Mouse (Mus musculus) G1E (cell line): ENCODE data around the gene Exosc6.

Source experiments
- CTCF ChIP-seq: IDR thresholded peaks from 2 replicates; pipeline ENCODE4 v1.5.1; 2012; ENCODE audit warnings: low read depth, low read length, inconsistent platforms, mixed read lengths
- GATA1 ChIP-seq: IDR thresholded peaks from 2 replicates; pipeline ENCODE4 v1.6.1; 2012; ENCODE audit warnings: borderline replicate concordance, low read length, inconsistent platforms, mixed read lengths
- GATA2 ChIP-seq: IDR thresholded peaks from 2 replicates; pipeline ENCODE4 v1.6.1; 2012; ENCODE audit warnings: low read depth, low read length, inconsistent platforms, borderline replicate concordance
- POLR2AphosphoS5 ChIP-seq: IDR thresholded peaks from 2 replicates; pipeline ENCODE4 v1.6.1; 2012; ENCODE audit warnings: low read depth, low read length, inconsistent platforms; ENCODE audit not compliant: insufficient replicate concordance
- TAL1 ChIP-seq: conservative IDR thresholded peaks from 2 replicates; pipeline ENCODE4 v1.6.1; 2012; ENCODE audit warnings: low read depth, low read length, inconsistent platforms, mixed read lengths

DNA sequence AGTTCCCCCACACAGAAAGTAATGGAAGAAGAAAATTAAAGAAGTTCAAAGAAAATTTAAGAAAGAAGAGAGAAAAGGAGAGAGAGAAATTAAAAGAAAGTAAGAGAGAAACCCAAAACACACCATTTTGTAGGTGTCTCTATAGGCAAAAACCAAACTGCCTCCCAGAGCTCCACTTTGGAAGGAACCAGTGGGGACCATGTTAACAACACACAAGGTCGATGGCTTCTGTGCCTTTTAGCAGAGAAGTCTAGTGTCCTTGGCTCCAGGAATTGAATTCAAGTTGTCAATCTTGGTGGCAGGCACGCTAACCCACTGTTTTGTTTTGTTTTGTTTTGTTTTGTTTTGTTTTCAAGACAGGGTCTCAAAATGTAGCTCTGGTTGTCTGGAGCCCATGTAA, 6.8 kb downstream of the Exosc6 start:
- TF ChIP-seq CTCF (no peak), TAL1 (no peak), GATA1 (no peak), GATA2 (no peak), POLR2AphosphoS5 (no peak)
